Mouse (Mus musculus) bone marrow, adult 2 months (tissue): ENCODE data around the gene Rapgef4.

Experiments used
- CTCF ChIP-seq: fragments of 200-500 bp; IDR thresholded peaks from 2 replicates; pipeline ENCODE4 v1.5.1; 2011; ENCODE audit warnings: low read length, control low read depth; ENCODE audit not compliant: control insufficient read depth, insufficient read depth
- POLR2A ChIP-seq: fragments of 200-500 bp; IDR thresholded peaks from 2 replicates; pipeline ENCODE4 v1.6.1; 2011; ENCODE audit warnings: low read depth, mild to moderate bottlenecking, control low read depth, low read length, borderline replicate concordance; ENCODE audit not compliant: control insufficient read depth

- TF ChIP-seq CTCF (no peak), POLR2A (no peak)
Observed at GRCm38 (mm10) chr2:72082846-72083245, 101.8 kb downstream of the Rapgef4 start.
